Mouse (Mus musculus) ES-Bruce4 (cell line): ENCODE measurements around the gene Pigc.

Experiments used
- CTCF ChIP-seq: IDR thresholded peaks from one replicate; pipeline ENCODE4 v1.8.1; 2011; ENCODE audit warnings: low read depth, low read length
- EP300 ChIP-seq: IDR thresholded peaks from 2 replicates; pipeline ENCODE4 v1.6.1; 2011; ENCODE audit warnings: low read depth, low read length; ENCODE audit not compliant: insufficient read depth
- POLR2A ChIP-seq: IDR thresholded peaks from one replicate; pipeline ENCODE4 v1.8.1; 2011; ENCODE audit warnings: low read length; ENCODE audit not compliant: insufficient read depth

DNA sequence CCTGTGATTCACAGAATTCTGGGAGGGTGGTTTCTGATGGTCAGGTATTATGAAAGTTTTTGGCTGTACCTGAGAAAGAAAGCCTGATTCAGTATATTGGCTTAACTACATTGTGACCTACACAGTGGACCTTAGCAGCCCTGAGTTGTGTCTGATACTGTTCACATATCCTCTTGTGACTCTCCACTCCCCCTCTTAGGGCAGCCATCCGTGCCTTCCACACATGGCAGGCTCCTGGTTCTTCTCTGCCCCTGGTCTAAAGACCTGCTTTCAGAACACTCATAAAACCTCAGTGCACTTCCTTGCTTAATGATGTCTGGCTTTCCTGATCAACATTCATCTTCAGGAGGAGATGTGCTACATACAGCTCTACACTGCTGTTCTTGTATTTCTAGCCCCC is 16.4 kb upstream of the Pigc start:
- TF ChIP-seq CTCF (no peak), EP300 (no peak), POLR2A (no peak)
